Mouse (Mus musculus) G1E (cell line): Measurements from ENCODE around the gene Dnah8. TPM values are rescaled to one million over a fixed set of nuclear protein-coding genes. Genes with fewer than 3 reads are reported as not detected.

ENCODE experiments used
- ATAC-seq: 2 replicates; pipeline ENCODE4 v1.8.0; 2016; ENCODE audit warnings: mild to moderate bottlenecking; ENCODE audit not compliant: insufficient number of reproducible peaks, poor library complexity, low FRiP score, severe bottlenecking; ENCODE audit errors: extremely low read depth
- DNase-seq: peaks from one replicate; pipeline ENCODE4 v3.0.0; 2012; ENCODE audit warnings: low spot score
- H3K27me3 ChIP-seq: 2 replicates; pipeline ENCODE4 v1.6.1; 2012; ENCODE audit warnings: mild to moderate bottlenecking, low read length, inconsistent platforms; ENCODE audit not compliant: insufficient read depth
- H3K36me3 ChIP-seq: replicated peaks from 2 replicates; pipeline ENCODE3; 2012; ENCODE audit warnings: mild to moderate bottlenecking, inconsistent platforms
- H3K4me1 ChIP-seq: 2 replicates; pipeline ENCODE4 v1.6.1; 2012; ENCODE audit warnings: low read depth, low read length, inconsistent platforms, mixed read lengths; ENCODE audit not compliant: insufficient read depth
- H3K4me3 ChIP-seq: 2 replicates; pipeline ENCODE4 v1.5.1; 2012; ENCODE audit warnings: low read depth, mild to moderate bottlenecking, inconsistent platforms, low read length, moderate library complexity, mixed read lengths
- H3K9me3 ChIP-seq: replicated peaks from 2 replicates; pipeline ENCODE4 v1.6.1; 2012; ENCODE audit warnings: inconsistent platforms
- CTCF ChIP-seq: IDR thresholded peaks from 2 replicates; pipeline ENCODE4 v1.5.1; 2012; ENCODE audit warnings: low read depth, low read length, inconsistent platforms, mixed read lengths
- GATA1 ChIP-seq: IDR thresholded peaks from 2 replicates; pipeline ENCODE4 v1.6.1; 2012; ENCODE audit warnings: borderline replicate concordance, low read length, inconsistent platforms, mixed read lengths
- GATA2 ChIP-seq: IDR thresholded peaks from 2 replicates; pipeline ENCODE4 v1.6.1; 2012; ENCODE audit warnings: low read depth, low read length, inconsistent platforms, borderline replicate concordance
- POLR2AphosphoS5 ChIP-seq: IDR thresholded peaks from 2 replicates; pipeline ENCODE4 v1.6.1; 2012; ENCODE audit warnings: low read depth, low read length, inconsistent platforms; ENCODE audit not compliant: insufficient replicate concordance
- TAL1 ChIP-seq: conservative IDR thresholded peaks from 2 replicates; pipeline ENCODE4 v1.6.1; 2012; ENCODE audit warnings: low read depth, low read length, inconsistent platforms, mixed read lengths
- polyA plus RNA-seq: library from polyadenylated mRNA; stranded (reverse); fragments of >175 nt; gene quantifications from 2 replicates; pipeline ENCODE4 v1.2.3, GENCODE M21; 2012
- total RNA-seq, 2 experiments: library from RNA; stranded (forward) in 1 of 2; stranded (reverse) in 1 of 2; fragments of 200-1000 nt in 1 of 2; fragments of >200 nt in 1 of 2; fragmentation: Nextera tagmentation in 1 of 2; gene quantifications; 2 replicates each; pipeline ENCODE4 v1.2.3; 2014 to 2017

The Dnah8 gene
- total and polyA plus RNA-seq, 3 experiments: 3.5 to 49.3 (median 42.5) TPM

- Histone ChIP-seq H3K4me1 (peaks cover 2% of the 10 kb centered on the region; the same call in 1 of the 2 replicates), H3K9me3 (peaks cover 35% of the 10 kb centered on the region), H3K36me3 (peaks cover 24% of the 10 kb centered on the region), H3K27me3 (no peaks in the 10 kb centered on the region), H3K4me3 (no peak overlapping the region)
- TF ChIP-seq POLR2AphosphoS5: no peak
- no peak for DNase-seq
- no peak for ATAC-seq
Observed at GRCm38 (mm10) chr17:30825731-30826304, 201.7 kb downstream of the Dnah8 start.

- H3K9me3 ChIP-seq: peaks cover 41% of the 10 kb centered on the region
- no peak overlapping the region for H3K4me3 ChIP-seq
- DNase-seq (no peak), ATAC-seq (no peak)
- peaks cover 8% of the 10 kb centered on the region for H3K4me1 ChIP-seq
- TF ChIP-seq GATA2 (no peak), GATA1 (no peak), TAL1 (no peak), CTCF (no peak), POLR2AphosphoS5 (no peak)
- H3K27me3 ChIP-seq: no peaks in the 10 kb centered on the region
- peaks cover 13% of the 10 kb centered on the region for H3K36me3 ChIP-seq
Observed at GRCm38 (mm10) chr17:30831170-30831569, 207.0 kb downstream of the Dnah8 start.

GRCm38 (mm10) chr17:30835419-30835818 lies 211.3 kb downstream of the Dnah8 start:
- ATAC-seq (peak; percentile 10; the same call in 1 of the 2 replicates), DNase-seq (no peak)
- TF ChIP-seq GATA2: no peak
- TF ChIP-seq CTCF: no peak
- no peak for TF ChIP-seq POLR2AphosphoS5
- TF ChIP-seq GATA1: no peak
- H3K4me1 ChIP-seq: peaks cover 14% of the 10 kb centered on the region
- peaks cover 14% of the 10 kb centered on the region for H3K36me3 ChIP-seq
- H3K4me3 ChIP-seq: no peak overlapping the region
- peaks cover 50% of the 10 kb centered on the region for H3K9me3 ChIP-seq
- H3K27me3 ChIP-seq: no peaks in the 10 kb centered on the region

- Histone ChIP-seq H3K36me3 (peaks cover 23% of the 10 kb centered on the region), H3K9me3 (peaks cover 50% of the 10 kb centered on the region), H3K4me3 (no peak overlapping the region), H3K4me1 (peaks cover 14% of the 10 kb centered on the region), H3K27me3 (no peaks in the 10 kb centered on the region)
- TF ChIP-seq TAL1 (no peak), GATA1 (no peak), CTCF (no peak), GATA2 (no peak), POLR2AphosphoS5 (no peak)
- ATAC-seq (no peak), DNase-seq (no peak)
Observed at GRCm38 (mm10) chr17:30837031-30837430, 212.9 kb downstream of the Dnah8 start.

- no peak overlapping the region for H3K4me3 ChIP-seq
- DNase-seq (no peak), ATAC-seq (no peak)
- TF ChIP-seq CTCF: no peak
- TF ChIP-seq GATA1: no peak
- TF ChIP-seq TAL1: no peak
- TF ChIP-seq POLR2AphosphoS5: no peak
- TF ChIP-seq GATA2: no peak
- no peaks in the 10 kb centered on the region for H3K27me3 ChIP-seq
- H3K4me1 ChIP-seq: peaks cover 14% of the 10 kb centered on the region
- peaks cover 14% of the 10 kb centered on the region for H3K36me3 ChIP-seq
- peaks cover 43% of the 10 kb centered on the region for H3K9me3 ChIP-seq
Observed at GRCm38 (mm10) chr17:30840046-30840445, 215.9 kb downstream of the Dnah8 start.

- DNase-seq (no peak), ATAC-seq (no peak)
- Histone ChIP-seq H3K4me1 (0 out of 2 replicates have a peak, but pooled peaks cover 2% of the 10 kb centered on the region), H3K9me3 (peaks cover 40% of the 10 kb centered on the region), H3K36me3 (peaks cover 14% of the 10 kb centered on the region), H3K4me3 (no peak overlapping the region), H3K27me3 (no peaks in the 10 kb centered on the region)
- TF ChIP-seq CTCF (no peak), GATA1 (no peak), GATA2 (no peak), TAL1 (no peak), POLR2AphosphoS5 (no peak)
Observed at GRCm38 (mm10) chr17:30842312-30842711, 218.2 kb downstream of the Dnah8 start.

- H3K27me3 ChIP-seq: no peaks in the 10 kb centered on the region
- no peaks in the 10 kb centered on the region for H3K4me1 ChIP-seq
- TF ChIP-seq POLR2AphosphoS5 (no peak), GATA2 (no peak), CTCF (no peak), TAL1 (no peak), GATA1 (no peak)
- peaks cover 44% of the 10 kb centered on the region for H3K9me3 ChIP-seq
- DNase-seq (no peak), ATAC-seq (no peak)
- H3K4me3 ChIP-seq: no peak overlapping the region
- H3K36me3 ChIP-seq: peaks cover 16% of the 10 kb centered on the region
Observed at GRCm38 (mm10) chr17:30844321-30844791, 220.2 kb downstream of the Dnah8 start.
